Mouse (Mus musculus): Measurements from ENCODE around the gene Glipr1l3. TPM values are rescaled to one million over a fixed set of nuclear protein-coding genes. Genes with fewer than 3 reads are reported as not detected.
"Not testable (repeated sequence)": the region's sequence is repeated elsewhere in the genome, so short reads cannot be mapped to it uniquely, and the experiment has no call there.

The Glipr1l3 gene
- polyA plus RNA-seq (2015; fragmentation: Nextera tagmentation; extraction: Ambion mirVana) = 0.15 and 0.23 TPM in 2 replicates

DNA sequence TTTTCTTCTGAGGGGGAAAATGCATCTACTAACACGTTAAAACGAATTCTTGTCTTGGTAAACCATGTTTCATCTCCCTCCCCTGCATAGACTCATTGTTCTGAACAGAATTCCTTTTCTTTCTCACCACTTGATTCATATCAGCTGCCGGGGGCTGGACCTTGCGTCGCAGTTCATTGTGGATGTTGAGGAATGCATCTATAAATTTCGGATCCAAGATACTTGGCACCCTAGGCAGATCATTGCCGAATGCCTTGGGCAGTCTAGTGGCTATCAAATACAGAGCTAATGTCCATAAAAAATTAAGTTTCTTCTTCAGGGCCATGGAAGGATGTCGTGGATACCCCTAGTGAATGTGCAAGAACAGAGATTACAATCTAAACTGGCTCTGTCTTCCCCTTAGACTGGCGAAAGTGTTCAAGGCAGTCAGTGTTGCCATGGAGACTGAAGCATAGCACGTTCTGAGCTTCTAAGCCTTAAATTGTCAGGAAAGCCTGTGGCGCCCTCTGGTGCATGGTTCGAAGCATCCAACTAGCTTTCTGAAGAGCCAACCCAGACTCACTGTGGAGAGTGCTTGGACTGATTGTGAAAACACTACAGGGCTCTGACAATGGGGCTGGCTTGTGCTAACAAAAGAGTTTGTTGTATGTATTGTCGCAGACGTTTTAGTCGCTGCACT, at the start of gene Glipr1l3:
TSS of gene Glipr1l3 (minus strand) at position 446 of the 679 bp plus-strand sequence.
- not testable (repeated sequence) for H3K4me1 ChIP-seq (ENCODE audit: insufficient read depth, low read depth, low read length); H3K9me3 ChIP-seq (ENCODE audit: low read length); H3K9ac ChIP-seq (replicated peaks; ENCODE audit: low read depth); H3K4me2 ChIP-seq (replicated peaks; ENCODE audit: low read depth, low read length); H3K27ac ChIP-seq (ENCODE audit: low read length); H3K27me3 ChIP-seq (replicated peaks; ENCODE audit: insufficient read depth, low read length); H3K4me3 ChIP-seq (ENCODE audit: low read depth, low read length); H3K36me3 ChIP-seq (ENCODE audit: insufficient read depth, low read length)
- TF ChIP-seq CTCF (IDR thresholded peaks at IDR 0.05) = peak; percentile 85
- WGBS = 17% methylated on average over 15 of the region's 15 CpGs
- ATAC-seq (peak; percentile 94), DNase-seq (ENCODE audit: low spot score) (peak; percentile 95)

GRCm38 (mm10) chr10:112203463-112203862, 43.3 kb upstream of the Glipr1l3 start:
- H3K4me1 ChIP-seq (ENCODE audit: insufficient read depth, low read depth, low read length) = no peaks in the 10 kb centered on the region
- DNase-seq (ENCODE audit: low spot score) (peak; percentile 47), ATAC-seq (no peak)
- no peak overlapping the region for H3K4me2 ChIP-seq (replicated peaks; ENCODE audit: low read depth, low read length)
- WGBS = 53% methylated on average over 2 of the region's 2 CpGs
- TF ChIP-seq EP300 (IDR thresholded peaks at IDR 0.05) = no peak
- TF ChIP-seq CTCF (IDR thresholded peaks at IDR 0.05) = peak; percentile 73
- no peaks in the 10 kb centered on the region for H3K9me3 ChIP-seq (ENCODE audit: low read length)
- H3K27me3 ChIP-seq (replicated peaks; ENCODE audit: insufficient read depth, low read length) = no peaks in the 10 kb centered on the region
- no peak overlapping the region for H3K4me3 ChIP-seq (ENCODE audit: low read depth, low read length)
- H3K36me3 ChIP-seq (ENCODE audit: insufficient read depth, low read length) = no peaks in the 10 kb centered on the region
- no peak overlapping the region for H3K27ac ChIP-seq (ENCODE audit: low read length)
- no peak overlapping the region for H3K9ac ChIP-seq (replicated peaks; ENCODE audit: low read depth)

GRCm38 (mm10) chr10:112193919-112194318, 33.8 kb upstream of the Glipr1l3 start:
- not testable (repeated sequence) for H3K36me3 ChIP-seq (ENCODE audit: insufficient read depth, low read length); DNase-seq (ENCODE audit: low spot score); H3K9me3 ChIP-seq (ENCODE audit: low read length); H3K4me2 ChIP-seq (replicated peaks; ENCODE audit: low read depth, low read length); H3K4me1 ChIP-seq (ENCODE audit: insufficient read depth, low read depth, low read length); H3K4me3 ChIP-seq (ENCODE audit: low read depth, low read length); H3K27ac ChIP-seq (ENCODE audit: low read length); ATAC-seq; H3K27me3 ChIP-seq (replicated peaks; ENCODE audit: insufficient read depth, low read length); H3K9ac ChIP-seq (replicated peaks; ENCODE audit: low read depth)
- WGBS = 69% methylated on average over 2 of the region's 2 CpGs

GRCm38 (mm10) chr10:112177027-112177426, 16.9 kb upstream of the Glipr1l3 start:
- not testable (repeated sequence) for ATAC-seq; H3K9ac ChIP-seq (replicated peaks; ENCODE audit: low read depth); H3K27ac ChIP-seq (ENCODE audit: low read length); H3K4me3 ChIP-seq (ENCODE audit: low read depth, low read length); H3K4me2 ChIP-seq (replicated peaks; ENCODE audit: low read depth, low read length); H3K9me3 ChIP-seq (ENCODE audit: low read length); H3K4me1 ChIP-seq (ENCODE audit: insufficient read depth, low read depth, low read length); H3K27me3 ChIP-seq (replicated peaks; ENCODE audit: insufficient read depth, low read length); H3K36me3 ChIP-seq (ENCODE audit: insufficient read depth, low read length); DNase-seq (ENCODE audit: low spot score)
- WGBS = 22% methylated on average over 12 of the region's 13 CpGs

DNA sequence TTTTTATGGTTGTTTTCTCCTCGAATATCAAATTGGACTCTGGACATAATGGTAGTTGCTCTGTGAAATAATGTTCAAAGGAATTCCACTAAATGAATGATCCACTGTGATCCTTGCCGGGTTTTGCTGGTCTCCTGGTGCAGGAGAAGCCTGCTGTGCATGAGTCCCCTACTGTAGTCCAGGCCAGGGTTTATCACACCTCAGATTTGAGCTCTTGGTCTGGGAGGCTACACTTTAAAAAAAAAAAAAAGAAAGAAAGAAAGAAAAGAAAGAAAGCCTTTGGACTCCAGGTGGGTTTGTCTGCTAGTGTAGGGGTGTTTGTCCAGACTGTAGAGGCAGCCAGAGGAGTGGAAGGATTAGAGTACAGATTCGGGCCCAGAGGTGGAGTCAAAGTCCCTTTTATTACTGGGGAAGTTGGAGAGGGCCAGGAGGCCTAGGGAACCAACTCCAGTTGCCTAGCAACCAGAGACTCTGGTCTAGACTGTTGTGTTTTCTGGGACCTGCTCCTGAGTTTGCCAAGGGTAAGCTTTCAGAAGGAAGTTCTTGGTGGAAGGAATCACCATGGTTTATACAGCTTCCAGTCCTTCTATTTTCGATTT, 3.1 kb upstream of the Glipr1l3 start, which contains the start of gene Caps2:
TSS of gene Caps2 (plus strand) at position 454 of the 599 bp plus-strand sequence.
- Histone ChIP-seq H3K27me3 (replicated peaks; ENCODE audit: insufficient read depth, low read length) (no peaks in the 10 kb centered on the region), H3K36me3 (ENCODE audit: insufficient read depth, low read length) (no peaks in the 10 kb centered on the region), H3K9ac (replicated peaks; ENCODE audit: low read depth) (no peak within 1 kb of the TSS), H3K27ac (ENCODE audit: low read length) (no peak within 1 kb of the TSS), H3K4me3 (ENCODE audit: low read depth, low read length) (no peak within 1 kb of the TSS), H3K4me1 (ENCODE audit: insufficient read depth, low read depth, low read length) (no peaks in the 10 kb centered on the region), H3K4me2 (replicated peaks; ENCODE audit: low read depth, low read length) (no peak within 1 kb of the TSS), H3K9me3 (ENCODE audit: low read length) (no peaks in the 10 kb centered on the region)
- DNase-seq (ENCODE audit: low spot score) = peak; percentile 67
- ATAC-seq = peak; percentile 71
- 32% methylated on average over 4 of the region's 4 CpGs for WGBS
- no peak for TF ChIP-seq CTCF (IDR thresholded peaks at IDR 0.05)
- no peak for TF ChIP-seq EP300 (IDR thresholded peaks at IDR 0.05)

DNA sequence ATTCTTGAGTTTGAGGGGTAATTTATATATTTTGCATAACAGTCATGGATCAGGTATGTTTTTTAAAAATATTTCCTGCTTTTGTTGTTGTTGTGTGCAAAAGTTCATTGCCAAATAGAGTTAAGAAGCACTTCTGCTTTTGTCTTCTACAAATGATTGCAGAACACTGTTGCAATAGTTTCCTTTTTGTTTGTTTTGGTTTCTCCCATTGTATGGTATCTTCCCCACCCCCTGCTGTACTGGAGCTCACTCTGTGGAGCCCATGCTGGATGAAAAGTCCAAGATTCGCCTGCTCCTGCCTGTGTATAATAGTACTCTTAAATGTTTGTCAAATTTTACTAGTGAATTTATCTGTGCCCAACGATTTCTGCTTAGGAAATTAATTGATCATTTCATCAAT, 20.3 kb downstream of the Glipr1l3 start:
- no peaks in the 10 kb centered on the region for H3K9me3 ChIP-seq (ENCODE audit: low read length)
- no peak overlapping the region for H3K4me3 ChIP-seq (ENCODE audit: low read depth, low read length)
- WGBS = 43% methylated on average over 2 of the region's 2 CpGs
- H3K27ac ChIP-seq (ENCODE audit: low read length) = no peak overlapping the region
- H3K27me3 ChIP-seq (replicated peaks; ENCODE audit: insufficient read depth, low read length) = no peaks in the 10 kb centered on the region
- no peak overlapping the region for H3K9ac ChIP-seq (replicated peaks; ENCODE audit: low read depth)
- no peak overlapping the region for H3K4me2 ChIP-seq (replicated peaks; ENCODE audit: low read depth, low read length)
- H3K4me1 ChIP-seq (ENCODE audit: insufficient read depth, low read depth, low read length) = no peaks in the 10 kb centered on the region
- DNase-seq (ENCODE audit: low spot score) = peak; percentile 47
- TF ChIP-seq CTCF (IDR thresholded peaks at IDR 0.05) (no peak), EP300 (IDR thresholded peaks at IDR 0.05) (no peak)
- peak; percentile 44; the same call in 1 of the 2 replicates for ATAC-seq
- no peaks in the 10 kb centered on the region for H3K36me3 ChIP-seq (ENCODE audit: insufficient read depth, low read length)
